Mouse (Mus musculus): ENCODE data around the gene 4931428L18Rik.
"Not testable (repeated sequence)": the region's sequence is repeated elsewhere in the genome, so short reads cannot be mapped to it uniquely, and the experiment has no call there.

4931428L18Rik gene

GRCm38 (mm10) chr1:31059806-31060205 is 162.7 kb downstream of the 4931428L18Rik start:
- DNase-seq (ENCODE audit: low read depth, low spot score): no peak

DNA sequence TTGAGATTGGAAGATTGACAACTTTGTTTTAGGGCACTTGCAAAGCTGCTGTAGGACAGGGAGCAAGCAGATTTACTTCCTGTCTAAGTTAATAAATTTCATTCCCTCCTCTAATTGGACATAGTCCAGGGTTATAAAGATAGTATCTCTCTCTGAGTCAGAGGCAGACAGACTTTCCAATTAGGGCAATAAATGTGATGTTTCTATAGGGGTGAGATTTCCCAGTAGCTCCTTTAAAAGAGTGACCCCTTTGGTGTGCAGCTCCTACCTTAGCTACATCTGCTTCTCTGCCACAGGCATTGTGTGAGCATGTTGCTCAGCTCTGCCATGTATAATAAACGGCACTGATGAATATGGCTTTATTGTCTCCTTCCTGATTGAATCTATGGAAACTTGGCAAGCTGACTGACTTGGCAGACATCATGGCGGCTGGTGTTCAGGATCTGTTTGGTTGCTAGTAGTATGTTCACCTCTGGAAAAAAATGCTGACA is 163.6 kb downstream of the 4931428L18Rik start:
- DNase-seq (ENCODE audit: low read depth, low spot score): no peak

DNA sequence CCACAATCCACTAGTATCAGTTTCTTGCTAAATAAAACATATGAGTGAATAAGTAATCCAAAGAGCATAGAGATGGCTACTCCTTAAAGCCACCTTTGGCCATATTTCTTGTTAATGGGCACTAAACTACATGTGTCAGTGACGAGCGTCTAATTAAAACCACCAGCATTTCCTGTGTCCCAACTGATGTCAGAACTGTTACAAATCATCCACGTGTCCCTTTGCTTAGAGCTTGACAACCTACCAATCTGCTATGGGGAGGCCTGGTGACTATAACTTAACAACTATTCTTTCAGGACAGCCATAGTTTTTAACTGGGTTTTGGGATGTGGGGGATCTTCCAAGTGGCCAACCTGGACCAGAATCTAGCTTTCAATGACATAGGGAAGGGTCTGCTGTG is 164.3 kb downstream of the 4931428L18Rik start:
- DNase-seq (ENCODE audit: low read depth, low spot score): no peak

GRCm38 (mm10) chr1:31051370-31051921 is 171.0 kb downstream of the 4931428L18Rik start:
- no peak for DNase-seq (ENCODE audit: low read depth, low spot score)

GRCm38 (mm10) chr1:31049954-31050652 is 172.4 kb downstream of the 4931428L18Rik start:
- peak; percentile 34 for DNase-seq (ENCODE audit: low read depth, low spot score)

DNA sequence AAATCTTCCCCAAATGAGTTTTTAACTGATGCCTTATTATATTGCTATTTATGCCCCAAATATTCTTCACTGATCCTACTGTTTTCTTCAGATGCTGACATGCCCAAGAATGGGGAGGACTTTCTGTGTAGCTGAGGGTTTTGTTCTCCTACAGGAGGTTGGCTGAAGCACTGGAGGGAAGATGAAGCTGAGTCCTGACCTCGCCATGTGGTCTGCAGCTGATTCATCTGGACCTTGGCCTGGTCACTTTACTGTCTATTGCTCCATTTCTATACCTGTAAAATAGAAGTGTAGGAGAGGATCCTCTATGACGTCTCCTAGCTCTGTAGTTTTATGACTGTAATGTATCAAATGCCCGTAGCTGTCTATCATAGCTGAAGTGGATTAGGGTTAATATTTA is 179.3 kb downstream of the 4931428L18Rik start:
- no peak for DNase-seq (ENCODE audit: low read depth, low spot score)

DNA sequence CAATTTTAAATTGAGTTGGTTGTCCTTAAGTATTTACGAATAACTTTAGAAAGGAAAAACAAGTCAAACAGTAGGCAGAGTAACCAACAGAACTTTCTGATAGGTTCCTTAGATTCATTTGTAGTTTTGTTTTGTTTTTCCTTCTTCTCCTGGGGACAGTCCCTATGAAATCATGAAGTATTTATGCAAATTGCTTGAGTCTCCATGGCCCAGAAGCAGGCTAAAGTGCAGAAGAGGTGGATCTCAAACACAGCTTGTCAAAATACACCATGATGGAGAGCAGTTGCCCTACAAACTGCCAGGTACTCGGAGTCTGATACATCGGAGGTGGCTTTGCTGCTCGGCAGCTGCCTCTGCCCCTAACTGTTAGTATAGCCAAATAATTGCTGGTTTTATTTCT is 179.7 kb downstream of the 4931428L18Rik start:
- no peak for DNase-seq (ENCODE audit: low read depth, low spot score)

- DNase-seq (ENCODE audit: low read depth, low spot score): no peak
Measured at GRCm38 (mm10) chr1:31033851-31034534, 188.5 kb downstream of the 4931428L18Rik start.

GRCm38 (mm10) chr1:31032351-31032750 is 190.1 kb downstream of the 4931428L18Rik start:
- no peak for DNase-seq (ENCODE audit: low read depth, low spot score)

DNA sequence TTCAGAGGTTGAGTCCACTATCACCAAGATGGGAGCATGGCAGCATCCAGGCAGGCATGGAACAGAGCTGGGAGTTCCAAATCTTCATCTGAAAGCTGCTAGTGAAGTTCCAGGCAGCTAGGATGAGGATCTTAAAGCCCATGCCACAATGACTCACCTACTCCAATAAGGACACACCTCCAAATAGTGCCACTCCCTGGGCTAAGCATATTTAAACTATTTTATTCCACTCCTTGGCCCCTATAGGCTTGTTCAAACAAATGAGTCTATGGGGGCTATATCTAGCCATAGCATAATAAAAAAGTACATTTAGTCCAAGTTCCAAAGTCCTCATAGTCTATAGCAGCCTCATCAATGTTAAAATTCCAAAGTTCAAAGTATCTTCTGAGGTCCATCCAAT is 199.3 kb downstream of the 4931428L18Rik start:
- DNase-seq (ENCODE audit: low read depth, low spot score): no peak

- DNase-seq (ENCODE audit: low read depth, low spot score): peak; percentile 81
Measured at GRCm38 (mm10) chr1:31019283-31019682, 203.2 kb downstream of the 4931428L18Rik start.

DNA sequence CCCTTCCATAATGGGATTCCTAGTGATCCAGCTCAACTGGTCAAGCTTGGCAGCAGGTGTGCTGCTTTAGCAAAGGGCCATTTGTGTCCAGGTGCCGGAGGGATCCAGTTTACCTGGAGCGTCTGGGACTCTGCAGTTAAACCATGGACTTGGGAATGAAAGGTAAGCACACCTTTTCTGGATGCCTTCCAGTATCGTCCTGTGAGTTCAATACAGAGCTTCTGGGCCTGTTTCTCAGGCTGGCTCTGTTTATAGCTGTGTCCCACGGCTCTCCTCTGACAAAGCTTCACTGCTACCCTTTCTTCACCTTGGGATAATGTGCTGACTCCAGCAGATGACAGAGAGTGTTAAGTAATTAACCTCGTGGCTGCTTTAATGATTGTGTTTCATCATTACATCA is 205.1 kb downstream of the 4931428L18Rik start:
- DNase-seq (ENCODE audit: low read depth, low spot score): no peak

- DNase-seq (ENCODE audit: low read depth, low spot score): no peak
Measured at GRCm38 (mm10) chr1:31016068-31016467, 206.4 kb downstream of the 4931428L18Rik start.

DNA sequence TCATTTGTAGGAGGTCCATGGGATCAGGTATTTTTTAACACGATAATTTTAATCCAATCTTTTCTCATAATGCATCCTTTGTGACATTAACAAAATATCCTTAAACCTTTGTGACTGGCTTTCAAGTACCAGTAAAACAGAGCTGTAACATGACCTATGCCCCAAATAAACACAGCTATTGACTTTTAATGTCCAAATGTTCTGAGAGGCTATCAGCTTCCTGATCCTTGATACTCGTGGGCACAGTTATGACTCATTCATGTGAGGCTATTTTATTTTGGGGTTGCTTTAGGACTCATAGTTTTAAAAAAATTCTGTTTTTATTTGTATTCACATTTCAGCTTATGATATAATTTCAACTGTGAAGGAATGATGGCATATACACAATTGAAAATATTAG is 207.2 kb downstream of the 4931428L18Rik start:
- no peak for DNase-seq (ENCODE audit: low read depth, low spot score)

- DNase-seq (ENCODE audit: low read depth, low spot score): not testable (repeated sequence)
Measured at GRCm38 (mm10) chr1:30977868-30978267, 244.6 kb downstream of the 4931428L18Rik start, which contains the start of gene AC153137.1. AC153137.1 (minus strand) TSS chr1:30977968.

GRCm38 (mm10) chr1:30977239-30977638 is 245.2 kb downstream of the 4931428L18Rik start:
- DNase-seq (ENCODE audit: low read depth, low spot score): not testable (repeated sequence)

- DNase-seq (ENCODE audit: low read depth, low spot score): no peak
Measured at GRCm38 (mm10) chr1:30951795-30952194, 270.7 kb downstream of the 4931428L18Rik start.

- no peak for DNase-seq (ENCODE audit: low read depth, low spot score)
Measured at GRCm38 (mm10) chr1:30950456-30950835, 272.0 kb downstream of the 4931428L18Rik start.

DNA sequence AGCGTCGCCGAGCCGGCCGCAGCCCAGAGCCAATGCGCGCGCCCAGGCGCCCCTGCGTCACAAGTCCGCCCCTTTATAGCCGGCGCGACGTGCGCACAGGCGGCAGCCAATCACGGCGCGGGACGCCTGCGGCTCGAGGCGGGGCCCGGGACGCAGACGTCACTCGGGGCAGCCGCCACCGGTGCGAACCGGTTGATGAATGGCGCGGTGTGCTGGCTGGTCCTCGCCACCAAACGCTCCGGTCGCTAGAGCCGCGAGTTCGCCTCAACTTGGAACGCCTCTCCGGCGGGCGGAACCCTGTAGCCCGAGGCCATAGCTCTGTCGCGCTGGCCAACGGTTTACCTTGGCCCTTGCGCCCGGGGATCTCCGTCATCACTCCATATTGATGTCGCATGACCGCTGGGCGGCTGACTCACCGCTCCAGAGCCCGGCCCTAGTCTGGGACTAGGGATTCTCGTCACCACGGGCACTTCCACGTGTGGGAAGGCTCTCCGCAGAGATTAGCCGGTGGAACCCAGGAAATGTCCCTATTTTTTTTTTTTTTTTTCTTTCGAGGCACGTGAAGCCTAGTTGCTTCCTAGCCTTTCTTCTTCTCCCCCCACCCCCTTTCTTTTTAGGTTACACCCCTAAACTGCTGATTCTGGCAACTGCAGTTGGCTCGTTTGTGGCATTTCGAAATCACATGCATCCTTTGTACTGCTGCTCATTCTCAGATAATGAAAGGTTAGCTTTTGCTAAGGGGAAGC is 272.6 kb downstream of the 4931428L18Rik start:
- peak; percentile 99 for DNase-seq (ENCODE audit: low read depth, low spot score)

DNA sequence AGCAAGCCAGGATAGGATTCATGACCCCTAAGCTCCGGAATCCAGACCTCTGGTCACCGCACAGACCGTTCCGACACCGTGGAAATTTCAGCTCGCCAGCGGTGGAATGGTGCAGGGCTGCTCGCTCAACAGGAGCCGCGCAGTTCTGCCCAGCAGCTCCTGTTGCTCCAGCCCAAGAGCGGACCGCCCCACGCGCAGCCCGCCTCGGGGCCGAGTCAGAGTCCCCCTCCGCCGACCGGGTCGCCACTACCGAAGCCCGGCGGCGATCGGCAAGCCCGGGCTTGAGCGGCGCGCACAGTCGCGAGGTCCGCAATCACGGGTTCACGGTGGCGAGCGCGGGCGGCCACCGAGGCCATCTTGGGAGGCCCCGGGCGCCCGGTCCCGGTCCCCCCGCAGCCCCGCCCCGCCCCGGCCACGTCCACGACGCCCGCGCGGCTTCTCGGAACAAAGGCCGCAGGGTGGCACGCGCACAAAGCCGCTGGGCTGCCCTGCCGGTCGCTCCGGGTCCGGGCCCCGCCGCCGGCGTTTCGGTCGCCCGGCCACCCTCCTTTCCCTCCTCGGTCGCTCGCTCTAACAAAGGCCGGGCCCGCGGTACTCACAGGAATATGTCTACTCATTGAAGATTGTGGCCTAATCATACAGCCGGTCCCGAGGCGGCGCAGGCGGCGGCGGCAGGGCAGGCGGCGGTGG is 273.4 kb downstream of the 4931428L18Rik start:
- peak; percentile 40 for DNase-seq (ENCODE audit: low read depth, low spot score)

DNA sequence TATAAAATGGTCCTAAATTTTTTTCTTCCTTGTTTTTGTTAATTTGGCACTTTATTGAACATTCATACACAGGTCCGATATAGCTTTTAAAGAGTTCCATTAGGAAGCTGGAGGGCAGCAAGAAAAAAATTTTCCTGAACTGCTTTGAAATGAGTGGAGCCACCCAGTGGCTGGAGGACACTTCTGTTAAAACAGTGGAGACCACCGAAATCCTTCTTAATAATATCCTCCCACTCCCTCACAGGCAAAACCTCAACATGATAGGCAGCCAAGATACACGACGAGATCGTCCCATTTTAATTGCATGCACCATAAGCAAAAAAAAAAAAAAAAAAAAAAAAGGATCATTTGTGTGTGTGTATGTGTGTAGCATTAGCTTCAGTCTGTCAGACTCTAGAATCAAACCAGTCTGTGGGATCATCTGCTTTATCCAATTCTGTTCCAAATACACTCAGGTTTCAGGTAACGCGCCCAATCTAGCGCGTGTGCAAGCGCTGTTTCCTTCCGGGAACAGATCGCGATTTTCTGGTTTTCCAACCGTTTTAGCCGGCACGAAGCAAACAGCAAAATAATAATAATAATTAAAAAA is 274.0 kb downstream of the 4931428L18Rik start:
- DNase-seq (ENCODE audit: low read depth, low spot score): peak; percentile 14
